ENCODE assay signal across 7 mouse cellular contexts in genomic region chr13:65241099-65241626, GRCm38 (mm10). TPM values are rescaled to one million over a fixed set of nuclear protein-coding genes. Genes with fewer than 3 reads are reported as not detected.
DNase-seq lines count a peak whose midpoint lies in the region; ATAC-seq lines count a peak whose summit lies in the region.

No protein-coding gene starts in this region.

- H3K9me3 ChIP-seq in embryonic facial prominence, embryonic 11.5 days (replicated peaks; ENCODE audit: control insufficient read depth, low read length), result peaks cover 8% of the 10 kb centered on the region
- peaks cover 3% of the 10 kb centered on the region; the same call in 1 of the 2 replicates for H3K9me3 ChIP-seq in limb, embryonic 10.5 days (replicated peaks)
- H3K9me3 ChIP-seq in midbrain, embryonic 13.5 days, result peaks cover 39% of the 10 kb centered on the region

- peak overlapping the region; percentile 70 for H3K9ac ChIP-seq in embryonic facial prominence, embryonic 11.5 days (replicated peaks; ENCODE audit: low read length)
- peak overlapping the region; percentile 70 for H3K9ac ChIP-seq in midbrain, embryonic 13.5 days (replicated peaks)

- peak; percentile 83 for ATAC-seq in embryonic facial prominence, embryonic 11.5 days (replicated peaks; ENCODE audit: insufficient number of reproducible peaks, low FRiP score, low TSS enrichment, low read depth)
- peak; percentile 63 for ATAC-seq in granulocyte monocyte progenitor cell, adult 5-6 weeks (replicated peaks; ENCODE audit: poor library complexity, severe bottlenecking)
- ATAC-seq in midbrain, embryonic 13.5 days, result peak; percentile 84

- no peaks in the 10 kb centered on the region; the same call in 1 of the 2 replicates for H3K4me1 ChIP-seq in embryonic facial prominence, embryonic 11.5 days (ENCODE audit: control insufficient read depth, insufficient read depth, low read length)
- peaks cover 16% of the 10 kb centered on the region for H3K4me1 ChIP-seq in limb, embryonic 10.5 days
- peaks cover 17% of the 10 kb centered on the region for H3K4me1 ChIP-seq in midbrain, embryonic 13.5 days (replicated peaks)

- H3K36me3 ChIP-seq in embryonic facial prominence, embryonic 11.5 days (replicated peaks; ENCODE audit: control insufficient read depth, insufficient read depth, low read depth, low read length), result no peaks in the 10 kb centered on the region
- peaks cover 32% of the 10 kb centered on the region for H3K36me3 ChIP-seq in limb, embryonic 10.5 days
- peaks cover 20% of the 10 kb centered on the region for H3K36me3 ChIP-seq in midbrain, embryonic 13.5 days

- H3K4me2 ChIP-seq in embryonic facial prominence, embryonic 11.5 days (ENCODE audit: low read depth, low read length), result peak overlapping the region; percentile 95
- H3K4me2 ChIP-seq in midbrain, embryonic 13.5 days (replicated peaks), result peak overlapping the region; percentile 96

- peak overlapping the region; percentile 47; the same call in 1 of the 2 replicates for H3K27ac ChIP-seq in embryonic facial prominence, embryonic 11.5 days (replicated peaks; ENCODE audit: low read depth, low read length)
- peak overlapping the region; percentile 90 for H3K27ac ChIP-seq in limb, embryonic 10.5 days
- H3K27ac ChIP-seq in midbrain, embryonic 13.5 days, result peak overlapping the region; percentile 91

- peak; percentile 95 for DNase-seq in adrenal gland, postnatal 14 days
- DNase-seq in embryonic facial prominence, embryonic 11.5 days (ENCODE audit: low spot score), result peak; percentile 93
- DNase-seq in kidney, adult 11 months, result peak; percentile 92
- DNase-seq in limb, embryonic 10.5 days (ENCODE audit: low spot score), result peak; percentile 91
- DNase-seq in spleen, adult 12 weeks (ENCODE audit: low spot score), result peak; percentile 87

- H3K4me3 ChIP-seq in embryonic facial prominence, embryonic 11.5 days (ENCODE audit: low read depth, low read length), result peak overlapping the region; percentile 73
- H3K4me3 ChIP-seq in limb, embryonic 10.5 days, result peak overlapping the region; percentile 88
- peak overlapping the region; percentile 65 for H3K4me3 ChIP-seq in midbrain, embryonic 13.5 days (replicated peaks)

- H3K27me3 ChIP-seq in embryonic facial prominence, embryonic 11.5 days (ENCODE audit: control insufficient read depth, insufficient read depth, low read length), result no peaks in the 10 kb centered on the region
- no peaks in the 10 kb centered on the region for H3K27me3 ChIP-seq in limb, embryonic 10.5 days (ENCODE audit: low read depth, poor library complexity, severe bottlenecking)
- no peaks in the 10 kb centered on the region for H3K27me3 ChIP-seq in midbrain, embryonic 13.5 days

- 0% methylated on average over 44 of the region's 45 CpGs for WGBS in embryonic facial prominence, embryonic 11.5 days
- WGBS in limb, embryonic 10.5 days, result under 1% methylated on average over 45 of the region's 45 CpGs
- under 1% methylated on average over 45 of the region's 45 CpGs for WGBS in midbrain, embryonic 13.5 days

RNA-seq across cellular contexts. Expression of gene Gm10775, which starts 18.2 kb away (rescaled TPM):
- total RNA-seq in adrenal gland, postnatal 14 days (2021), result not detected in 2 replicates
- not detected in 2 replicates for polyA plus RNA-seq in embryonic facial prominence, embryonic 11.5 days (2014; fragmentation: Nextera tagmentation; extraction: Ambion mirVana)
- total RNA-seq in granulocyte monocyte progenitor cell, adult 5-6 weeks (2014; fragmentation: Nextera tagmentation), result not detected in 2 replicates
- not detected in 2 replicates for total RNA-seq in granulocyte monocyte progenitor cell, adult 5-6 weeks (2017)
- polyA plus RNA-seq in limb, embryonic 10.5 days (2016; fragmentation: Nextera tagmentation; extraction: Ambion mirVana), result not detected in 2 replicates
- polyA plus RNA-seq in midbrain, embryonic 13.5 days (2015; fragmentation: Nextera tagmentation; extraction: Ambion mirVana), result not detected in 2 replicates

RNA-seq across cellular contexts. Expression of gene Nlrp4f, which starts 35.4 kb away (rescaled TPM):
- total RNA-seq in adrenal gland, postnatal 14 days (2021), result not detected in 2 replicates
- polyA plus RNA-seq in embryonic facial prominence, embryonic 11.5 days (2014; fragmentation: Nextera tagmentation; extraction: Ambion mirVana), result 0.28 TPM in 1 of 2 replicates, not detected in the other
- not detected in 2 replicates for total RNA-seq in granulocyte monocyte progenitor cell, adult 5-6 weeks (2014; fragmentation: Nextera tagmentation)
- not detected in 2 replicates for total RNA-seq in granulocyte monocyte progenitor cell, adult 5-6 weeks (2017)
- 0.10 TPM in 1 of 2 replicates, not detected in the other for polyA plus RNA-seq in limb, embryonic 10.5 days (2016; fragmentation: Nextera tagmentation; extraction: Ambion mirVana)
- polyA plus RNA-seq in midbrain, embryonic 13.5 days (2015; fragmentation: Nextera tagmentation; extraction: Ambion mirVana), result not detected in 2 replicates

RNA-seq across cellular contexts. Expression of gene Zfp369, which starts 37.5 kb away (rescaled TPM):
- total RNA-seq in adrenal gland, postnatal 14 days (2021), result 27.9 and 29.9 TPM in 2 replicates
- polyA plus RNA-seq in embryonic facial prominence, embryonic 11.5 days (2014; fragmentation: Nextera tagmentation; extraction: Ambion mirVana), result 17.1 and 19.3 TPM in 2 replicates
- total RNA-seq in granulocyte monocyte progenitor cell, adult 5-6 weeks (2014; fragmentation: Nextera tagmentation), result 34.1 and 67.7 TPM in 2 replicates
- total RNA-seq in granulocyte monocyte progenitor cell, adult 5-6 weeks (2017), result 38.7 and 47.5 TPM in 2 replicates
- 12.7 and 16.6 TPM in 2 replicates for polyA plus RNA-seq in limb, embryonic 10.5 days (2016; fragmentation: Nextera tagmentation; extraction: Ambion mirVana)
- 20.5 and 22.1 TPM in 2 replicates for polyA plus RNA-seq in midbrain, embryonic 13.5 days (2015; fragmentation: Nextera tagmentation; extraction: Ambion mirVana)

Comparison
In these comparisons a context has a peak if more than half of its experiments do, and no peak if none do; other contexts are left out.
1. Peak in every context shown above with its lines: DNase-seq, ATAC-seq, H3K4me3 ChIP-seq and H3K27ac ChIP-seq.